Mouse (Mus musculus): ENCODE measurements around the gene Man2a2.

DNA sequence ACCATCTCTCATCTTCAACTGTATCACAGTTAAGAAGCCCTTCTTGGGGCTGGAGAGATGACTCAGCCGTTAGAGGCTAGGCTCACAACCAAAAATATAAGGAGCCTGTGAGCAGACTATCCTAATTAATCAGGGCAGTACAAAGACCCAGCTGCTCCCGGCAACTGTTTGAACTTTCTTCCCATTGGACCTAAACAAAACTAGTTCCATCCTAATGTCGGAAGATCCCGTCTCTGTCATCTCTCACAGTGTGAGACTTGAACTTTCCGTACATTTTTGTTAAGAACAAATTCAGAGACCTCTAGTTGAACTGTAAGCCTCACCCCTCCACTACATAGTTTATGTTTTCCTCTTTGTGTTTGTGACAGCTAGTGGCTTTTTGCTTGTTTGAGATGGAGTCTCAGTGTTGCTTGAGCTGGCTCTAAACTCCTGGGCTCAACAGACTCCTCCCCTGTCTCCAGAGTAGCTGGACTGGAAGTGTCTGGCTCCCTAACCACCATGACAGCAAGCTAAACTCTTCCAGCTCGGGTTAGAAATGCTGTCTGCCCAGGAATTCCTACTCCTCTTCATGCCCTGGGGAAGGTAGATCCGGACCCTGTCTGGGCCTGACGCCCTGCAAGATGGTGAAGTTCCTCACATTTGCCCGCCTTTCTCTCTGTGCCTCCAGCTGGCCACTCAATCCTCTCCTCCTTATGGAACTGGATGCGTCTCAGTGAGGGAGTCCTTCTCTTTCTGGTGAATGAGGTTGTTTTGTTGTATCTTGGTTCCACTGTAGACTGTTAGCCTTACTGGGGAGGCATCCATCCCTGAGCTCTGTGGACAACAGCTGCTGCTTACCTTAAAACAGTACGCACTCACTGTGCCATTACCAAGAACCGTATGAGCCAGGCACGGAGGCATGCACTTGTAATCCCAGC, 23.2 kb downstream of the Man2a2 start:
- no peak for TF ChIP-seq CTCF (IDR thresholded peaks at IDR 0.05; ENCODE audit: borderline replicate concordance, extremely low read depth, insufficient read depth, insufficient read length)
- TF ChIP-seq POLR2A (IDR thresholded peaks at IDR 0.05; ENCODE audit: borderline replicate concordance, extremely low read depth, insufficient read depth, insufficient read length, poor library complexity, severe bottlenecking): no peak

Measured in brain, embryonic 14.5 days (tissue).